Mouse (Mus musculus) MEL (cell line): ENCODE results near the gene Zscan21.

Source experiments
- BHLHE40 ChIP-seq: IDR thresholded peaks from 2 replicates; pipeline ENCODE4 v1.6.1; 2012; ENCODE audit warnings: low read depth, mild to moderate bottlenecking, inconsistent platforms, low read length, improper control_type of control experiment, borderline replicate concordance
- CTCF ChIP-seq, 3 experiments: IDR thresholded peaks in 2 of 3; conservative IDR thresholded peaks in 1 of 3; 2 replicates each; pipeline ENCODE4 v1.5.1; 2011 to 2012; ENCODE audit warnings: low read length in 3 of 3, low read depth in 2 of 3, mild to moderate bottlenecking in 2 of 3, improper control_type of control experiment in 1 of 3, inconsistent platforms in 1 of 3, mixed read lengths in 1 of 3, moderate library complexity in 1 of 3; ENCODE audit not compliant: control insufficient read depth in 1 of 3, insufficient read depth in 1 of 3, poor library complexity in 1 of 3, severe bottlenecking in 1 of 3
- ELF1 ChIP-seq: IDR thresholded peaks from 2 replicates; pipeline ENCODE4 v1.6.1; 2014; ENCODE audit warnings: low read depth, mild to moderate bottlenecking, inconsistent platforms, low read length, improper control_type of control experiment, moderate library complexity
- GATA1 ChIP-seq: IDR thresholded peaks from 2 replicates; pipeline ENCODE4 v1.6.1; 2011; ENCODE audit warnings: low read depth, low read length, improper control_type of control experiment
- HCFC1 ChIP-seq: IDR thresholded peaks from 2 replicates; pipeline ENCODE4 v1.6.1; 2012; ENCODE audit warnings: low read depth, mild to moderate bottlenecking, inconsistent platforms, low read length, improper control_type of control experiment, moderate library complexity
- KAT2A ChIP-seq: conservative IDR thresholded peaks from 2 replicates; pipeline ENCODE4 v1.6.1; 2012; ENCODE audit warnings: low read depth, low read length, improper control_type of control experiment, inconsistent platforms
- POLR2A ChIP-seq, 2 experiments: IDR thresholded peaks; 2 replicates each; pipeline ENCODE4 v1.6.1; 2011 to 2012; ENCODE audit warnings: low read length in 2 of 2, mild to moderate bottlenecking in 2 of 2, control low read depth in 1 of 2, improper control_type of control experiment in 1 of 2, low read depth in 1 of 2, moderate library complexity in 1 of 2; ENCODE audit not compliant: control insufficient read depth in 1 of 2, insufficient read depth in 1 of 2, poor library complexity in 1 of 2
- POLR2AphosphoS2 ChIP-seq: IDR thresholded peaks from 2 replicates; pipeline ENCODE4 v1.6.1; 2011; ENCODE audit warnings: low read length, improper control_type of control experiment
- POLR2AphosphoS5 ChIP-seq: IDR thresholded peaks from 2 replicates; pipeline ENCODE4 v1.6.1; 2012; ENCODE audit warnings: low read depth, borderline replicate concordance, mild to moderate bottlenecking, inconsistent platforms, low read length, moderate library complexity, mixed read lengths
- RCOR1 ChIP-seq: IDR thresholded peaks from 2 replicates; pipeline ENCODE4 v1.6.1; 2012; ENCODE audit warnings: low read depth, mild to moderate bottlenecking, inconsistent platforms, low read length, improper control_type of control experiment
- SMC3 ChIP-seq: IDR thresholded peaks from 2 replicates; pipeline ENCODE4 v1.6.1; 2011; ENCODE audit warnings: low read depth, low read length, improper control_type of control experiment
- TBP ChIP-seq: IDR thresholded peaks from 2 replicates; pipeline ENCODE4 v1.8.0; 2011; ENCODE audit warnings: low read depth, low read length, improper control_type of control experiment
- UBTF ChIP-seq: IDR thresholded peaks from 2 replicates; pipeline ENCODE4 v1.6.1; 2012; ENCODE audit warnings: low read depth, mild to moderate bottlenecking, inconsistent platforms, low read length, improper control_type of control experiment, moderate library complexity, borderline replicate concordance; ENCODE audit not compliant: insufficient read depth
- ZMIZ1 ChIP-seq: IDR thresholded peaks from 2 replicates; pipeline ENCODE4 v1.6.1; 2012; ENCODE audit warnings: low read depth, mild to moderate bottlenecking, inconsistent platforms, low read length, improper control_type of control experiment, moderate library complexity

DNA sequence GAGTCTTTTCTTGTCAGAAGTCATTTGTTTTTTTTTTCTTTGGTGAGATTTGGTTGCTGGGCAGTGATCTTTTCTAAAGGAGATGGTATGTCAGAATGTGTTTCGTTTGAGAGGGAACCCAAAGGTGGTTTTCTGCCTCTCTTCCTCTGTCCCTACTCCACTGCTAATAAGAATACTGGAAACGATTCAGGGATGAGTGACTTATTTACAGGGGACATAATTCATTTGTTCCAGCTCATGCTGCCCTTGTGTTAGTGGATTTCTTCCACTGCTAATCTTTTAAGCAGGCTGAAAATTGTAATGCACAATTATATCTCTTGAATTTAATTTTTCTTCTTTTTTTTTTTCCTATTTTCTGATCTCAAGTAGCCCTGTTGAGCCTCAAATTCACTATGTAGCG, 29.9 kb upstream of the Zscan21 start:
- no peak for TF ChIP-seq SMC3
- TF ChIP-seq POLR2AphosphoS2, result no peak
- no peak for TF ChIP-seq POLR2A (IDR thresholded peaks at IDR 0.05; ENCODE audit: control insufficient read depth in 1 of 2, insufficient read depth in 1 of 2, low read depth in 1 of 2, low read length in 2 of 2, poor library complexity in 1 of 2)
- TF ChIP-seq TBP, result no peak
- TF ChIP-seq KAT2A, result no peak
- TF ChIP-seq CTCF (IDR thresholded peaks at IDR 0.05 in 2 of 3, conservative IDR thresholded peaks at IDR 0.05 in 1 of 3; ENCODE audit: control insufficient read depth in 1 of 3, insufficient read depth in 1 of 3, low read depth in 2 of 3, low read length in 3 of 3, poor library complexity in 1 of 3, severe bottlenecking in 1 of 3), result no peak
- no peak for TF ChIP-seq HCFC1
- TF ChIP-seq ELF1, result no peak
- TF ChIP-seq GATA1, result no peak
- no peak for TF ChIP-seq ZMIZ1
- no peak for TF ChIP-seq UBTF
- TF ChIP-seq POLR2AphosphoS5, result no peak
- TF ChIP-seq RCOR1, result no peak
- no peak for TF ChIP-seq BHLHE40
